Mouse (Mus musculus) 3T3-L1 (cell line): ENCODE measurements around the gene Fam222b.
"Not testable (repeated sequence)": the region's sequence is repeated elsewhere in the genome, so short reads cannot be mapped to it uniquely, and the experiment has no call there.

Experiments used
- DNase-seq: peaks from one replicate; pipeline ENCODE4 v3.0.0-alpha.2; 2015; ENCODE audit warnings: low read depth, low spot score

Gene Fam222b

DNA sequence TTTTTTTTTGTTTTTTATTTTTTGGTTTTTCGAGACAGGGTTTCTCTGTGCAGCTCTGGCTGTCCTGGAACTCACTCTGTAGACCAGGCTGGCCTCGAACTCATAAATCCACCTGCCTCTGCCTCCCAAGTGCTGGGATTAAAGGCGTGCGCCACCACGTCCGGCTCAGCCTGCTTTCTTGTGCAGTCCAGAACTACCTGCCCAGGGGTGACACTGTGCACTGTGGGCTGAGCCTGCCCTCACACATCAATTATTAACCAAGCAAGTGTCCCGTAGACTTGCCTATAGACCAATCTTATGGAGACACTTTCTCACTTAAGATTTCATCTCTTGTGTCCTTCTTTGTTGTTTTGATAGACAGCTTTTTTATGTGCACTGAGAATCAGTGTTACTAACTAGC, 40.9 kb downstream of the Fam222b start:
- DNase-seq = not testable (repeated sequence)

DNA sequence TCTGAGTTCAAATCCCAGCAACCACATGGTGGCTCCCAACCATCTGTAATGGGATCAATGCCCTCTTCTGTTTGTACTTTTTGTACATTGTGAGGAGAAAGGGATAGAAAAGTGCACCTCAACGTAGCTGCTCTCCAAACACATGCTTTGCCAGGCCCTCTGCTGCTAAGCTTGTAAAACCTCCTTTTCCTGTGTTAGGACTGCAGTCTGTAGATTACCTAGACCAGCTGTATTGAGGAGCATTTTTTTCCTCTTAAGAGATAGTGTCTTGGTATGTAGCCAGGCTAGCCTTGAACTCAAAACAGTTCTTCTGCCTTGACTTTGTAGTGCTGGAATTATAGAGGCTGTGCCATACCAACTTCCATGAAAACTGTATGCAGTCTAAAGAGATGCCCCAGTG, 41.7 kb downstream of the Fam222b start:
- DNase-seq = no peak

GRCm38 (mm10) chr11:78137584-78137983, 43.1 kb downstream of the Fam222b start:
- no peak for DNase-seq

DNA sequence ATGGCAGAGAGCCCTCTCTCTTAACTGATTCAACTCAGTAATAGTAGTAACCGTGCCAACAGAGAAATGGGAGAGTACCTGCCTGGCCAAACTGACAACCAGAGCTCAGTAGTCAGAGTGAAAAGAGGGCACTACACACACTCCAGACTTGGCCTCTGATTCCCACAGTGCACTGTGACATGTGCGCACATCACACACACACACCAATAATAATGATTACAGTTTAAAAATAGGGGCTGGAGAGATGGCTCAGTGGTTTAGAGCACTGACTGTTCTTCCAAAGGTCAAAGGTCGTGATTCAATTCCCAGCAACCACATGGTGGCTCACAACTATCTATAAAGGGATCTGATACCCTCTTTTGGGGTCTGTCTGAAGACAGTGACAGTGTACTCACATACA, 43.6 kb downstream of the Fam222b start:
- no peak for DNase-seq

DNA sequence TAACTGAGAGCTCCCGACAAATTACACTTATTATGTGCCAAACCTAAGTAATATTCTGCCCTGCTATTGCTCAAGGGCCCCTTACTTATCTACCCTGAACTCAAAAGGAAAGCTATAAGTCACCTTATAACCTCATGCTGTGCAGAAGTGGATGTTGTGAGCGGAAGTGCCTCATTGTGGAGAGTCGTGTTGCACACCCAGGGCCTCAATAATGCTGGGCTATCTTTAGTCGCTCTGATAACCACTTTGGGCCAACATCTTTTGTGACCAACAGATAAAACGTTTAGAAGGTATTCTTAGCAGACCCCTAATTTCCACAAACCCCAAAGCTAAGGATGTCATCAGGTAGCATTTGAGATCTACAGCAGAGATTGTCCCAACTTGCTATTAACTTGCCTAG, 46.2 kb downstream of the Fam222b start:
- DNase-seq = no peak

- no peak for DNase-seq
These were observed 49.1 kb downstream of the Fam222b start for GRCm38 (mm10) chr11:78143520-78143919.

GRCm38 (mm10) chr11:78146168-78146567, 51.7 kb downstream of the Fam222b start:
- DNase-seq = no peak

- peak; percentile 68 for DNase-seq
These were observed 52.5 kb downstream of the Fam222b start for GRCm38 (mm10) chr11:78146707-78147543.

GRCm38 (mm10) chr11:78151161-78151560, 56.7 kb downstream of the Fam222b start:
- DNase-seq = peak; percentile 64

DNA sequence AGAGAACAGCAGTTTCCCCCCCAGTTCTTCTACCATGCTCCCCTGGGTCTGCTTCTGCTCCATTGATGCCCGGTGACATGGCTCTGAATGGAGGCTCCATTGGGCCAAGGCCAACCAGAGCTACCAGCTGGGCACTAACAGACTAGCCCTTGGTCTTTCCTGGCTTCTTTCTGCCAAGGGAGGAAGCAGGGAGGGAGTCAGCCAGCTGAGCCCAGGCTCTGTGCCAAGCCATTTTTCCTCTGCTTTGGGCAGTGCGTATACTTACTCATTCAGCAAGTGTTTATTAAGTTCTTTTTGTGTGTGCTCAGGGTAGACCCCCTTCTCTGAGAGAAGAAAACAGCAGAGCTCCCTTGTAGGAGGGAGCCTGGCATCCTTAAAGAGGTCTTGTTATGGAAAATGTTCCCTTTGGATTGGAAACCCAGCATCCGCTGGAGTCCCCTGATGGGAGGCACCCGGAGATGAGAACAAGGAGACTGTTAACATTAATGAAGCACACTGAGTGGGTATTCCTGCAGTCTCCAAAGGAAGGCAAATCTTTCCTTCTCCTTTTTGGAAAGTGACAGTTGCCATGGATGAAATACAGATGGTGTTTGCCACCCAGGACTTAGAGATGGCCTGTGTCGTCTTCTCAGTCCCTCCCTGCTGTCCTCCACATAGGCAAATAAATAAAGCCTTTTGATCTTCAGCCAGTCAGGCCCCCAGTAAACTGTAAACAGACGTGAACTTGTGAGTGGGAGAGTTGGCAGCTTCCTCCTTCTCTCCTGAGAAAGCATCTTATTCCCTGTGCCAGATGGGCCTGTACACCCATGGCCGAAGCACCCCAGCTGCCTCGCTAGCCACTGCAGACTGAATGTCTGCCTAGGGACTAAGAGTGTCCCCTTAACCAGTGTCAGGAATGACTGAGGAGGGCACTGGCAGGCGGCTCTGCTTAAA, 58.1 kb downstream of the Fam222b start:
- peak; percentile 49 for DNase-seq

DNA sequence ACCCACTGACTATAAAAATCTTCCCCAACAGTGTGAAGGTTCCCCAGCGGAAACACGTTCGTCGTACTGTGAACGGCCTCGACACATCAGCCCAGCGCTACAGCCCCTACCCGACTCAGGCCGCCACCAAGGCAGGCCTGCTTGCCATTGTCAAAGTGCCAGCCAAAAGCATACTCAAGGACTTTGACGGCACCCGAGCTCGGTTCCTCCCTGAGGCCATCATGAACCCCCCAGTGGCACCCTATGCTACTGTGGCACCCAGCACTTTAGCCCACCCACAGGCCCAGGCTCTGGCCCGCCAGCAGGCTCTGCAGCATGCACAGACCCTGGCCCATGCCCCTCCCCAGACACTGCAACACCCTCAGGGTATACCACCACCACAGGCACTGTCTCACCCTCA, 59.3 kb downstream of the Fam222b start:
- no peak for DNase-seq

DNA sequence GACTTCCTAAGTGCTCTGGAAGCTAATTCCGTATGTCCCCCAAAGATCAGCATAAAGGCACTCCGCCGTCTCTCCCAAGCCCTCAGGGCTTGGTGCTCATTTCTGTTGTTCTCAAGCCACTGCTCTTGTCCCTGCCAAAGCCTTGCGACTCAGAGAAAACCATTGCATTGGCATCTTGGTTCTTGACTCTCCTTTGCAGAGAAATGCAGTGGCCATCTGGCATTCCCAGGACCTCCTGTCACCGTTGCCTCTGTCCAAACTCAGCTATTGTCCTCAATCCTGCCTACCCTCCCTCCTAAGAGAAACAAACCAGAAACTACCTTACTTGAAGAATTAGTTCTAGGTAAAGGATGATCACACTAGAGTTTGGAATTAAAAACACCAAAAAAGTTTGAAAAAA, 61.2 kb downstream of the Fam222b start:
- no peak for DNase-seq

DNA sequence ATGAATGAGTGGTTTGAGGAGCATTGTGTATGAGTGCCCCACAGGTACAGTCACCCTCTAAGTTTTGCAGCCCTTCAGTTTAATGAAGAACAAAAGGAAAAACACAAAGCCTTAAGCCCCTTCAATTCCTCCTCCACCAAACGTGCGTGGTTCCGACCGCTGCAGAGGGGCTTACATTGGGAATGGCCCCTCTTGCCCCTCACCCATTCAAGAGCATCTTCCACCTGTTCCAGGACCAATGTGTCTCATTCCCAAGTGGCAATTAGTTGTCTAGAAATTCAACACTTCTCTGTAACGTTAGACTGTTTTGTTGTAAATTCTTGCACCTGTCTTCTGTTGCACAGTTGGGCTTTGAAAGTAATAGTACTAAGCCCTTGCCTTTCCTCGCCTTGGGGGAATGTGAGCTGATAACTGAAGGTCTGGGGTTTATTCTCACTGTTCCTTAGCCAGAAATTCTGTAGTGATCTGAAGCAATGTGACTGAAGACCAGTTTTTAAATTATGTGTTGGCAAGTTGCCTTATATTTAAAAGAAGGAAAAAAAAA, 61.8 kb downstream of the Fam222b start:
- no peak for DNase-seq

DNA sequence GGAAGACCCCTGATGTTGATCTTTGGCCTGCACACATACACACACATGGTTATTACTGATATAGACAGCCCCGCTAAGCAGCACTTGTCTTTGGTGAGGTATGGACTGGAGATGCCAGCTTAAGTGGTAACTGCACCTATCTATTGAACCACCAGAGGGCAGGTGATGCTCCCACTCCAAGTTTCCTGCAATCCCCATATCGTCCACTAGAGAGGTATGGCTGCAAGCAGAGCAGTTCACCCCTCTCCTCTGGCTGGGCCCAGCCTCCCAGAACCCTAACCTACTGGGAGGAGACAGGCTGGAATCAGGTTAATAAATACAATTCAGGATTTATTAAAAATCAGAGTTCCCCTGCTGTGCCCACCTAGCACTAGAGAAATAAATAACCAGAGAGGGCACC, 64.6 kb downstream of the Fam222b start:
- DNase-seq = peak; percentile 94

DNA sequence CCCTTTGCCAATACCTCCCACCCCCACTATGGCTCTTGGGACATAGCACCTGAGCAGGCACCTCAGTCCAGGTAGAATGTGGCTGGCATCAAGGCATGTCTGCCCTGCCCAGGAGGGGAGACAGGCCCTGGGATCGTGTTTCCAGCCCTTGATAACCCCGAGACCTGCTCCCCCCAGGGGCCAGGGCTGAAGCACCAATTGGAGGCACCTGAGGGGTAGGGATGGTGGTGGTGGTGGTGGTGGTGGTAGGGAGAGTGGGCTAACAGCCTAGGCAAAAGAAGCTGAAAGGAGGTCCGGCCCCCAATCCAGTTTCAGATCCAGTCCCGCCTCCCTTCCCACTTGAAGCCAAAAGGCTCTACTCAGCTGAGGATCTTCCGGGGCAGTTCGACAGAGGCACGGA, 65.1 kb downstream of the Fam222b start:
- no peak for DNase-seq

GRCm38 (mm10) chr11:78160171-78160570, 65.7 kb downstream of the Fam222b start:
- DNase-seq = no peak

DNA sequence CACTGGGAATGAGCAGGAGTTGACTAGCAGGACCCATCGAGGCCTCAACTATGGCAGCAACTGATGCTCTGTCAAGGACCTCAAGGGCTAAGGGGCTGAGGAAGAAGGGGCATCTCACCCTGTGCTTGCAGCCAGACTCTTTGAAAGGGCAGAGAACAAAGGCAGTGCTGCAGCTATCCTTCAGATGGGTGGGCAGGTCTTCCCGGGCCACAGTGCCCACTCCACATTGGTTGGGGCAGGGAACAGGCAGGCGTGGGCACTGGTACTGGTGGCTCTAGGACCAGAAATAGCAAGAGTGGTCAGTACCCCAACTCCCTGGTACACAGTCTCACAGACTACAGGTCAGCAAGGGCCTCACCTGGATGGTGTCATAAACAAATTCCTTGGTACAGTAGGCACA, 66.2 kb downstream of the Fam222b start:
- DNase-seq = no peak

- no peak for DNase-seq
These were observed 66.7 kb downstream of the Fam222b start for GRCm38 (mm10) chr11:78161169-78161568.

DNA sequence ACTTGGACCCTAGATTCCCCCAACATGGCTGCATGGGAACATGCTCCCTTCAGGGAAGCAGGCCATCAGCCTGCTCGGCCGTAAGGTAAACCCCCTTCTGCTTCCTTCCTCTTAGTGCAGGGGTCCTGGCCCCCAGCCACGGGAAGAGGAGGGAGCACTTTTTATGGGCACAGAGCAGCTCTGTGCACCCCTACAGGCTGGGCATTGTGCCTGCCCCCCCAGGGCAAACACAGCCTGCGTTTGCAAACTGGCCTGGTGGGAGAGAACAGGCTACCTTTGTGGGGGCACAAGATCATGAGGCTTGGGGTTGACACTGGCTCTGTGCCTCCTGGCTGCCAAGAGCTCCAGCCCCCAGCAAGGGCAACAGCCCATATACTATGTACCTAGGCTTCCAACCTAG, 67.5 kb downstream of the Fam222b start:
- no peak for DNase-seq

DNA sequence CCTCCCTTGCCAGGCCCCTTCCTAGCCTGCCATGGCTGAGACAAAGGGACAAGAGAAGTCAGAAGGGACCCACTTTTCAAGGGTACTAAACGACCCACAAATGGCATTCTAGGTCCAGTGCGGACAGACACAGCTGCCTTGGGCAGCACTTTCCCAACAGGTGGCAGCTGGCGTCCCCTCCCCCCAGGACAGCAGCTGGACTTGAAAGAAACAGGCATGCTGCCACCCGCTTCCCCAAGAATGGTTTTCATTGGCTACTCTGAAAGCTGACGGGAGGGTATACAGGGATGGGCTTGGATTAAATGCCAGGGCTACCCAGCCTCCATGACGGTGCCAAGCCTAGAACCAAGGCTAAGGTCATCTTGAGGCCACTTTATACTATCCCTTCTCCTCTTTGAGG, 68.0 kb downstream of the Fam222b start:
- DNase-seq = no peak

GRCm38 (mm10) chr11:78163045-78163444, 68.6 kb downstream of the Fam222b start:
- DNase-seq = peak; percentile 39
